26 mouse cellular contexts compared by ENCODE assay signal in the genomic region with DNA sequence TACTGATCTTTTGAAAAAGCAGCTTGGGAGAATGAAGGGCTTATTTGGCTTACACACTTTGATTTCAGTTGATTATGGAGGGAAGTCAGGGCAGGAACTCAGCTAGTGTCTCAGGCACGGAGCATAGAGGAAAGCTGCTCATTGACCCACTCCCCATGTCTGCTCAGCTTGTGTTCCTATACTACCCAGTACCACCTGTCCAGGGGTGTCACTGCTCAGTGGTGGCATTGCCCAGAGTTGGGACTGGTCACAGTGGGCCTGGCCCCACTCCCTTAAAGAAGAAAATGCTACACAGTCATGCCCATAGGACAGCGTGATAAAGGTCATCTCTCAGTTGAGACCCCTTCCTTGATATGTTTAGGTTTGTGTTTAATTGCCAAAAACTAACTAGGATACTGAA. TPM values are rescaled to one million over a fixed set of nuclear protein-coding genes. Genes with fewer than 3 reads are reported as not detected.
A peak's percentile ranks its signal among the peaks of the same experiment; 100 is the strongest.
DNase-seq lines count a peak whose midpoint lies in the region; ATAC-seq and TF ChIP-seq lines count a peak whose summit lies in the region.
"Had no signal": no experiment of that assay in that cellular context is flagged by ENCODE, and none has a peak within 500 bp of the region (broad histone marks: within the 10 kb centered on the region; RNA-seq: fewer than 3 reads in every experiment).

No protein-coding gene starts in this region.

- no peak for TF ChIP-seq EP300 in liver, embryonic 14.5 days (IDR thresholded peaks at IDR 0.05; ENCODE audit: low read depth)

- TF ChIP-seq CTCF in liver, embryonic 14.5 days (IDR thresholded peaks at IDR 0.05; ENCODE audit: low read depth) = no peak

- no peaks in the 10 kb centered on the region for H3K9me3 ChIP-seq in heart, embryonic 12.5 days (replicated peaks)
- no peaks in the 10 kb centered on the region for H3K9me3 ChIP-seq in megakaryocyte, embryonic 14.5 days
- no peaks in the 10 kb centered on the region for H3K9me3 ChIP-seq in liver, embryonic 14.5 days (ENCODE audit: control insufficient read depth, low read length)
- H3K9me3 ChIP-seq: embryonic facial prominence, embryonic 13.5 days; heart, embryonic 13.5 days; hindbrain, embryonic 10.5 days; hindbrain, embryonic 15.5 days; limb, embryonic 10.5 days; limb, embryonic 15.5 days; lung, embryonic 15.5 days had no signal

- no peaks in the 10 kb centered on the region for H3K27me3 ChIP-seq in heart, embryonic 12.5 days (replicated peaks)
- H3K27me3 ChIP-seq in megakaryocyte, embryonic 14.5 days (replicated peaks) = no peaks in the 10 kb centered on the region
- H3K27me3 ChIP-seq in liver, embryonic 14.5 days (ENCODE audit: control insufficient read depth, insufficient read depth, low read length) = no peaks in the 10 kb centered on the region
- H3K27me3 ChIP-seq: embryonic facial prominence, embryonic 13.5 days; heart, embryonic 13.5 days; hindbrain, embryonic 15.5 days; limb, embryonic 15.5 days; lung, embryonic 15.5 days had no signal

- H3K36me3 ChIP-seq in heart, embryonic 12.5 days = peaks cover 6% of the 10 kb centered on the region; the same call in 1 of the 2 replicates
- peaks cover 21% of the 10 kb centered on the region for H3K36me3 ChIP-seq in megakaryocyte, embryonic 14.5 days (replicated peaks; ENCODE audit: low read length)
- H3K36me3 ChIP-seq in liver, embryonic 14.5 days (replicated peaks; ENCODE audit: control insufficient read depth, insufficient read depth, low read depth) = no peaks in the 10 kb centered on the region

- 68% methylated on average over 2 of the region's 2 CpGs for WGBS in heart, embryonic 12.5 days
- whole genome bisulfite sequencing in liver, embryonic 14.5 days (ENCODE audit: insufficient replicate concordance) = 50% methylated on average over 2 of the region's 2 CpGs

- H3K27ac ChIP-seq in heart, embryonic 12.5 days (ENCODE audit: poor library complexity, severe bottlenecking) = no peak overlapping the region
- peak overlapping the region; percentile 0; the same call in 1 of the 2 replicates for H3K27ac ChIP-seq in liver, embryonic 14.5 days
- H3K27ac ChIP-seq: embryonic facial prominence, embryonic 13.5 days; heart, embryonic 13.5 days; hindbrain, embryonic 10.5 days; hindbrain, embryonic 15.5 days; limb, embryonic 10.5 days; limb, embryonic 15.5 days; lung, embryonic 15.5 days had no signal

- no peak for ATAC-seq in heart, embryonic 12.5 days (ENCODE audit: insufficient number of reproducible peaks, low FRiP score)
- ATAC-seq in megakaryocyte, adult 5-6 weeks (ENCODE audit: poor library complexity, severe bottlenecking) = no peak
- ATAC-seq in liver, embryonic 14.5 days (ENCODE audit: insufficient read depth) = peak; percentile 11; the same call in 1 of the 2 replicates
- ATAC-seq: forebrain, embryonic 16.5 days; inflammation-experienced regulatory T-cells, adult 6 months had no signal

- no peak overlapping the region for H3K4me2 ChIP-seq in heart, embryonic 12.5 days
- H3K4me2 ChIP-seq in liver, embryonic 14.5 days (ENCODE audit: low read depth) = peak overlapping the region; percentile 53
- H3K4me2 ChIP-seq: embryonic facial prominence, embryonic 13.5 days; heart, embryonic 13.5 days; hindbrain, embryonic 15.5 days; limb, embryonic 15.5 days; lung, embryonic 15.5 days had no signal

- peak; percentile 85 for DNase-seq in heart, adult 11 months
- no peak for DNase-seq in liver, embryonic 14.5 days (ENCODE audit: low read depth in 3 of 3, low spot score in 3 of 3)
- no peak for DNase-seq in lung, postnatal 4 days
- no peak for DNase-seq in c-Kit-positive CD71-positive TER-119-positive erythroid progenitor cells, embryonic 14.5 days (ENCODE audit: low spot score)
- no peak for DNase-seq in layer of hippocampus, postnatal 36 days
- DNase-seq: adrenal gland, postnatal 25 days; cerebellum, adult 18-20 months; cerebellum, postnatal 10 days; heart, postnatal 10 days; kidney, adult 11 months; kidney, postnatal 14 days; midbrain, embryonic 14.5 days; right cerebral cortex, postnatal 25 days; thymus, postnatal 14 days had no signal

- H3K4me1 ChIP-seq in heart, embryonic 12.5 days (replicated peaks) = peaks cover 41% of the 10 kb centered on the region
- H3K4me1 ChIP-seq in megakaryocyte, embryonic 14.5 days = peaks cover 29% of the 10 kb centered on the region
- peaks cover 18 to 35% of the 10 kb centered on the region in 2 experiments for H3K4me1 ChIP-seq in liver, embryonic 14.5 days (replicated peaks; ENCODE audit: control insufficient read depth in 2 of 2, insufficient read depth in 2 of 2, low read length in 1 of 2)

- H3K9ac ChIP-seq in heart, embryonic 12.5 days = no peak overlapping the region
- no peak overlapping the region for H3K9ac ChIP-seq in liver, embryonic 14.5 days (replicated peaks)
- H3K9ac ChIP-seq: embryonic facial prominence, embryonic 13.5 days; hindbrain, embryonic 15.5 days; limb, embryonic 15.5 days; lung, embryonic 15.5 days had no signal

- H3K4me3 ChIP-seq in heart, embryonic 12.5 days = no peak overlapping the region
- peak overlapping the region; percentile 48 for H3K4me3 ChIP-seq in megakaryocyte, embryonic 14.5 days (replicated peaks)
- H3K4me3 ChIP-seq in liver, embryonic 14.5 days (ENCODE audit: insufficient read depth in 1 of 2, low read depth in 2 of 2, low read length in 2 of 2) = no peak overlapping the region
- H3K4me3 ChIP-seq: embryonic facial prominence, embryonic 13.5 days; heart, embryonic 13.5 days; hindbrain, embryonic 10.5 days; hindbrain, embryonic 15.5 days; limb, embryonic 10.5 days; limb, embryonic 15.5 days; lung, embryonic 15.5 days had no signal

RNA-seq across cellular contexts. Expression of a gene that starts 34.9 kb away (rescaled TPM):
- polyA plus RNA-seq in heart, embryonic 12.5 days (2016; fragmentation: Nextera tagmentation; extraction: Ambion mirVana) = 33.5 and 36.2 TPM in 2 replicates
- 2.2 and 6.8 TPM in 2 replicates for polyA plus RNA-seq in megakaryocyte, embryonic 14.5 days (2012; ENCODE audit: insufficient read depth, low replicate concordance)
- total RNA-seq in megakaryocyte, adult 5-6 weeks (2015) = 29.7 and 37.6 TPM in 2 replicates
- 5.3 and 12.9 TPM in 2 replicates for total RNA-seq in megakaryocyte, adult 5-6 weeks (2017)
- 2.0 and 2.4 TPM in 2 replicates for polyA plus RNA-seq in liver, embryonic 14.5 days (2012; rRNA removed)
- 3.9 and 4.2 TPM in 2 replicates for polyA plus RNA-seq in liver, embryonic 14.5 days (2014; fragmentation: Nextera tagmentation; extraction: Ambion mirVana)
- total RNA-seq in layer of hippocampus, postnatal 36 days (2021) = 100 to 1,000 TPM; 435 to 445 TPM
